Mouse (Mus musculus) gonadal fat pad, adult 2 months (tissue): Measurements from ENCODE around the gene Bcan. TPM values are rescaled to one million over a fixed set of nuclear protein-coding genes. Genes with fewer than 3 reads are reported as not detected.

Experiments used
- DNase-seq: peaks from one replicate; pipeline ENCODE4 v3.0.0-alpha.2; 2012; ENCODE audit warnings: low read depth
- polyA plus RNA-seq: library from polyadenylated mRNA; depleted of rRNA; stranded (reverse); fragments of >200 nt; gene quantifications from 2 replicates; pipeline ENCODE4 v1.2.3, GENCODE M21; 2012

Gene Bcan
- polyA plus RNA-seq, 1 experiment = 0.08 TPM

DNA sequence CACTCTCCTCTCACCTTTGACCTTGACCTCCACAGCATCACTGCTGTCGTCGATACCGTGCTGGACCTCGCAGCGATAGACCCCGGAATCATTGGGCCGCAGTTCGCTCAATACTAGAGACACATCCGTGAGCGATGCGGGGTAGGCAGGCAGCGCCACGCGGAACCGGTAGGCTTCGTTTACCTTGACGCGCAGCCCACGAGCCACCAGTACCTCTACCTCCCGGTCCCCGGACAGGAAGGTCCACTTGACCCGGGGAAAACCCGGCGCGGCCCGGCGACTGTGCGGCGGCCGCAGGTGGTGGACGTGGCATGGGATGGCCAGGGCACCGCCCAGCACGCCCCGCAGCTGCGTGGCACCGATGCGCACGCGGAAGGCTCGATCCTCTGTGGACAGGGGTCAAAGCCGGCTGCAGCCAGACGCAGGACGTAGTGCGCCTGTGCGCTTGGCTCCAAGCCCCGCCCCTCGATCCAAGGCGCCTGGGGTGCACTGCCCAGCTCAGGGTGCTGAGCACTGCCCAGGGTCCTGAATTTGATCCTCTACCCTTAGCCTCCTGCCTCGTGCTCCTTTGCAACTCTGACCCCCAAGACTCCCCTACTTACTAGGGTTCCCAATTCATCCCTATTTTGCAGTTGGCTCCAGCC lies 2.9 kb downstream of the Bcan start:
- no peak for DNase-seq

DNA sequence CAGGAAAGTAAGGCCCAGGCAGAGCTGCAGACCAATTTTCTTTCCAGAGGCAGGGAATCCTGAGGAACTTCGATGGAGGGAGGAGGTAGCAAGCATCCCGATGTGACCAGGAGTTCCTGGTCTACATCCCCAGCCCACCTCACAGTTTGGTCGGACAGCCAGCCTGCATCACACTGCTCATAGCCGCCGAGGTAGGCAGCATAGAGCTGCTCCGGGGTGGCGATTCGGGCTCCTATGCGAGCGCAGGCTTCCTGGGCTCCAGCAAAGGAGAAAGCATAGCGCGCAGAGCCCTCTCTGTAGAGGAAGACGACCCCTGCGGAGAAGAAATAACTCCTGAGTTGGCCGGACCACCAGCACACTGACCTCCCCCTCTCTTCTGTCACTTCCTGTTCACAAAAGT lies 3.6 kb downstream of the Bcan start:
- no peak for DNase-seq

DNA sequence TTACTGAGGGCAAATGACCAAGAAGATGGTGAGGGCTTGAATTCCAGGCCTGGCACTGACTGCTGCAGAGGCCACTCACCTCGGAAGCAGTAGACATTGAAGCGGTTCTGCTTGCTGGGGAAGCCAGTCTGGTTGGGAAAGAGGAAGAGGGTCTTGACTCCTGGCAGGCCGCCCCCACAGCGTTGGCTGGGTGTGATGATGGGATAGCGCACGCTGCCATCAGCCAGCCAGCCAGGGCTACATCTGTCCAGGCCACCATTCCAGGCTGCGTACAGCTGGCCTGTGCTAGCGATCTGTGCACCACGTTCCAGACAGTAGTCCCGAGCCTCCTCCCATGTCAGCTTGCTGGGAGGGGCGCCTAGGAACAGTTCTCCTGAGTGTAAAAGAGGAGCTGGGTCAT lies 4.7 kb downstream of the Bcan start:
- no peak for DNase-seq

DNA sequence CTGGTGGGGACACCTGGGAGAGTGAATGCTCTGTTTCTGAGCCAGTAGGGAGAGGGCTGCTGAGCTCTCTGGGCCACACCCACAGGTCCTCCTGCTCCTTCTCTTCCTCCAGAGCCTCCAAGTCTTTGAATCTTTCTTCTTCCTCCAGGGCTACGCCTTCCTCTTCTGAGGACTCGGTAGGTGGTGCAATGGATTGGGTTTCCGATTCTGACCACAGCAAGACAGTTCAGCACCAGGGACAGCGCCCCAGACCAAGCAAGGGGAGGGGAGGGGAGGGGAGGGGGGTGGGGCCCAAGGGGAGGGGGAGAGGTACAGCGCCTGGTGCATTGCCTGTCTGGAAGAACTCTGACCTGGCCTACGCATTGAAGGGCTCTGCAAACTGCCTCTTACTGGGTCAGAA lies 6.6 kb downstream of the Bcan start:
- no peak for DNase-seq

DNA sequence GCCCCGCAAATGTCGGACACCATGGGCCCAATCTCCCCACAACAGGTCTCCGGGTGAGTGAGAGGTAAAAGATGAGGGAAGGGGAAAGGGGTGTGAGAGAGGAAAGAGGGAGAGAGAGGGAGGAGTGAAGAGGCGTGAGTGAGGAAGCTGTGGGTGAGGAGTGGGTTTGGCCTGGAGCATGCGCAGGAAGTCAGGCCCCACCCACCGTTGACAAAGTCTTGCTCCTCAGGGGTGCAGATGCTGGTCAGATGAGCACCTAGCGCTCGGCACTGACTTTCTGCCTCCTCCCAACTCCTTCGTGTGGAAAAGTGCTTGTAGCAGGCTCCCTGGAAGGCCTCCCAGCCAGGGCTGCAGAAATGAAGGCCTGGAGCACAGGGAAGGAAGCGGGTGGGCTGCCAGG lies 10.1 kb downstream of the Bcan start:
- DNase-seq = no peak

DNA sequence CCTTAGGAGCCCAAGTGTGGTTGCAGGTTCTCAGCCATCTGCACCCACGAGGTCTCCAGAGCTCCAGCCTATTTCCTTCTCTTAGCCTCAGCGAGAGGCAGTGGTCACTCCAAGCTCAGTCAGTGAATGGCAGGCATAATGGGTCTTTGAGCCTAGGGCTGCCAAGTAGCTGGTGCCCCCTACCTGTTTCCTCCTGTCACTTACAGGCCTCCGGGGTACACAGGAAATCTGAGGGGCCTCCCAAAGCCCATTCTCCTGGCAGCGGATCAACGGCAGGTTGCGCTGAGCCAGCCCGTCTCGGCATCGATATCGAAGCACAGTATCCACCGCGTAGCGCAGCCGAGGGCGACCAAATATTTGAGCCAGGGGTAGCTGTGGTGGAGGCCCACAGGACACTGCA lies 12.0 kb downstream of the Bcan start:
- no peak for DNase-seq

DNA sequence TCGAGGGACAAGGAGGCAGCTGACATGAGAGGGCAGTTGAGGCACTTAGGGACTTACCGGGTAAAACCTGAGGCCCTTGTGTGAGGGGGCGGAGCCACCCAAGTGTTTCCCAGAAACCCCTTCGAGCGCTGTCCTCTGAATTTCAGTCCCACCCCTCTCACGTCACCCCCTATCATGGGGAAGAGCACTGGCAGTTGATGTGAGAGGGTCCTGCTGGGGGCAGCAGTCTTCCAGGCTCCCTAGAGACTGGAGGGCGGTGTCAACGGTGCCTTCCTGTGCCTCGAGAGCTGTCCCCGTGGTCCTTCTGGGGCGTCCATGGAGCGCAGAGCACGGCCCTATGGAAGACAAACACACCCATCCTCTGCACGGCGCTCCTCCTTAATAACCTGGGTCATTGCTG lies 12.4 kb downstream of the Bcan start:
- no peak for DNase-seq

DNA sequence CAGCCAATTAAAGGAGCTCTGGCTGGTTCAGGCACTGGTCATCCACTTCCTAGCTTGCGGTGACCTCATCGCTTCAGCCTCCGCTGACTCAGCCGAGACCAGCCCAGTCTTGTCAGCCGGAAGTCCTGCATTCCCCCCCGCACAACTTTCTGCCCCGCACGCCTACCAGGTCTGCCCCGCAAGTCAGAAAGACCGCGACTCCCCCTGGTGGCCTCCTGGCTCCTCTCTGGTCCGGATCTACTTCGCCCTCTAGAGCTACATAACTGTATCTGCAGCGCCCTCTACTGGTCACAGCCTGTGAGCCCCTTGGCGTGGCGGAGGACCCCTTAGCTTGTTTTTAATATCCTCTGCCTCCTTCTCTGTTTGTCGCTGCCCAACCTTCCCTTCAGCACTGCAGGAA lies 13.2 kb downstream of the Bcan start:
- DNase-seq = peak; percentile 30

DNA sequence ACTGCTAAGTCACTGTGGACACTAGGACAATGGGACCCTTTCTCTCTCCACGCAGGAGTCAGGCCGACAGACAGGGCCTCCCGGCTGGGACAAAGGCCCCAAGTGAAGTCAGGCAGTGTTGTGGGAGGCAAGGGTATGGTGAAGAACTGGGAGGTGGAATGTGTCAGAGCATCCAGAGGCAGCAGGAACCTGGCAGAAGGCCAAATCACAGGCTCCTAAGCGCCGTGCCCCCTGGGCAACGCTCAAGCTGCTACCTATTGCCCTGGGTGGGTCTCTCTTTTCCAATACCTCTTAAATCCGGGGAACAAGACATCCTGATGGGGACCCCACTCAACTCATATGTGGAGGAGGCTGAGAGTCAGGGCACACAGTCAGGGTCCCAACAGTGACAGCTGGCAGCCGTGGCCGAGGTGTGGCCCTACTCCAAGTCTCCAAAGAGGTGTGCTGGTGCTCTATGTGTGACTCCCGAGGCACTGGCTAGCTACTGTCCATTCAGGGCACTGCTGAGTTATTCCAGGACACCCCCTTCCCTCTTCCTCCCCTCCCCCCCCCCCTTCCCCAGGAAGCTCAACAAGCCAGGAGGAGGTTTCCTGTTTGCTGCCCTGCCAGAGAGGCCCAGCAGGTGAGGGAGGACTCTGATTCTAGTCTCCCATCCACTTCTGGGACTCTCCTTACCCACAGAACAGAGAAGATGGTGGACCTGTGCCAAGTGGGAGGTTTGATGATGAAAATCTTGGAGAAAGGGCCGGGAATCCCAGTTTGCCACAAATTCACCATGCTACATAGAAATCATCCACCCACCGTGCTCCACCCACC lies 14.3 kb downstream of the Bcan start:
- DNase-seq = no peak

DNA sequence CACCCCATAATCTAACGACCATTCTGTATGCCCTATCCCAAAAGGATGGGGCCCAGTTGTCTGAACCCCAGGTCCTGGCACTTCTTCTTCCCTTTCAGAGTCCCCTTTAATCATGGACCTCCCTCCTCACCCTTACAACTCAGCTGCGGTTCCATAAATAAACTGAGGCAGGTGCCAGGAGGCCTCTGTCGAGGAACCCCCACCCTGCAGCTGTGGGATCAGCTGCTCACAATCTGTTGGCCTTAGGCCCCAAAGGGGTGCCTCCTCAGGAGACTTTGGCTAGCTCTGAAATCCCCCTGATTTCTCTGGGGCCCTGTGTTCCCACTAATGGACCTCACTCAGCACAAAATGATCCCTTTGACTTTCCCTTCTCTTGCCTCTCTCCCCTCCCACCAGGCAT lies 15.9 kb downstream of the Bcan start:
- DNase-seq = no peak

DNA sequence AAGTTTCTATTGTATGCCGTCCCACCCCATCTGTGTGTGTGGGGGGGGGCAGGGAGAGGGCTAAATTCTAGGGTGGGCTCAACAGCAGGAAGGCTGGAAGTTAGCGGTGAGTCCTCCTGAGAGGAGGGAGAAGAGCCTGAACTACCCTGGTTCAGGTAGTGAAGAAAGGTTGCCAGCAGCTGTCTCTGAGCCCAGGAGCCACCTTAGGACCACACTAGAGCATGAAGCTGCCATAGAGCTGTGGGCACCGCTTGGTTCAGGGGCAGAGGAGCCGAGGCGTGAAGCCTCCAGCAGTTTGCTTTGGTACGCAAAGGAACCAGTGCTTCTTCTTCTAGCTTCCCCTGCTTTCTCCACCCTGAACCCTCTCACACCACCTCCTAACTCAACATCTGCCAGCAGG lies 16.4 kb downstream of the Bcan start:
- DNase-seq = no peak

DNA sequence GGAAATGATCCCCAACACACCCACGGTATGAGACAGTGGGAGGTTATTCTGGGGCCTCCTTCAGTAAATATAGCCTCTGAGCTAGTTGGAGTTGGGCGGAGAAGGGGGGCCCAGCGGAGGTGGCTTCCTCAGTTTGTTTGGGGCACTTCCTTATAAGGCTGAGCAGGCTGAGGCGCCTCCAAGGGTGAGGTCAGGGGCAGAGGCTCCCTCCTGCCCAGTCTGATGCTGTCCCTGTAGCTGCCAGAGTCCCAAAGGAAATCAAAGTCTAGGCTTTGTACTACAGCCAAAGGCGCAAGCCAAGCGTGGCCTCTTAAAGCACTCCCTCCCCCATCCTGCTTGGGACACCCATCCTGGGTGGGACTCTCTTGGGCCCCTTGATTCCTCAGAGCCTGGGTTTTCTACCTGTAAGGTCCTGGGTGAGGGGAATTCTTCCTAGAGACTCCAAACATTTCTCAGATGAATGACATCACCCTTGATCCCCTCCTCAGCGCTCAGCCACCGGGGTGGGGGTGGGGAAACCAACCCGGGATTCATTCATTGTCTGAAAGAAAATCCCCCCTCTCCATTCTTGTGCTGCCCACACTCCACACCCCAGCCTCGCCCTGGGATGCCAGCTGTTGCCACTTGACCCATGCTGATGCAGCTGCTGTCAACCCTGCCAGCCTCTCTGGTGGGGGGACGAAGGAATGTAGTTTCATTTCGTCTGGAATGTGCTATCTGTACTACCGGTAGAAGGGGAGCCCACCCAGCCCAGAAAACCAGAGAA lies 17.0 kb downstream of the Bcan start:
- no peak for DNase-seq

DNA sequence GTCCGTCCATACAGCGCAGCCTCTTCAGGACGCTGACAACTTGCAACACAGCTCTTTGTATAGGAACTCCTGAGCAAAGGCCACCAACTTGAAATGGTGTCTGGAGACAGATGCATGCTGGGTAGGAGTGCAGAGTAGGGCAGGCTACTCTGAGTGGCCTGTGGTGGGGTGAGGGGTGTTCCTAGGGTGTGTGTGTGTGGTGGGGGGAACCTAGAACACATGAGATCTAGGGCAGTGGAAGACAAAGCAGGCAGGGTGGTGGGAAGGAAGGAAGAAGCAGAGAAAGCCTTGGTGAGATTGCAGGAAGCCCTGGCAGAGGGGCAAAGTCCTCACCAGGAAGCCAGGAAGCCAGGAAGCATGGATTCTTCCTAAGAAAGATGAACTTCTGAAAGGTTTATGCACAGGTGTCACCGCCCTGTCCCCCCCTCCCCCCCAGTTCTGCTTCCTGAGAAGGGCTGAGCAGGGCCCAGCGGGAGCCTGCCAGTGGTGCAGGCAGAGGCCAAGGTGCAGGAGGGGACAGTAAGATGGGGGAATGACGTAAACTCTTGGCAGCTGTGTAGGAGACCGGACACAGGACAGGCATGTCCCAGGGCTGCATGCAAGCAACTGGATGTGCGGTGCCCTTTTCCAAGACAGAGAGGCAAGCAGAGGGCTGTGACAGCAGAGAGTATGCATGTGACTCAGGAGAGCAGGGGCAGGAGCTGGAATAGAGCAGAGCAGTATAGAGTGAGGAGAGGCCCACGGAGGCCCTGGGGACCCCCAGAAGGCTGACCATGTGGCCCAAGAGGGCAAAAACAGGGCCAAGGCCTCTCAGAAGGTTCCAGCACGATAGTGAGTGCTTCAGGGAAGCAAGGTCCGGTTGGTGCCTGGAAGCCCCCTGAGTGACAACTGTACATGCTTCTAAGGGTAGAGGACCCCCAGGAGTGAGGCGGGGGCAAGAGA lies 17.9 kb downstream of the Bcan start:
- no peak for DNase-seq

DNA sequence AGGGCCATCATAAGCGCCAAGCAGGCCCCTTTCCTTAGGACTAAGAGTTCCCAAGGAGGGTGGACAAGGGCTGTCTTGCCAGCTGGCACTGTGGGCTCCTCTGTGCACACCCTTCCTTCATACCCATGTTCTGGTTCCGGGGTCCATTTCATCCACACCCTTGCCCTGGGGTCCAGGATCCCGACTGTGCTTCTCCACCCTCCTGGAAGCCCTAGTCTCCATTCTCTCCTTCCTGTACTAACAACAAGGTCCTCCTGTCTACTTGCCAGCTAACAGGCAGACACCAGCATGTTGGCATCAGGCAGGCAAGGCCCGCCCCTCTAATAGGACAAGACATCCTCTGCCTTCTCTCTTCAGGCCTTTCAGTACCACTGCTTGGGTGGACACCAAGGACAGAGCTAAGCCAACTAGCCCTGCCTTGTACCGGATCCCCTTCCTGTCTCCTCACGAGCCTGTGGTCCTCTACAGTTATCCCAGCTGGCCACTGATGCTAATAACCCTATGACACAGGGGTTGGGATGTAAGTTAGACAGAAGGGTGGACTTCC lies 18.7 kb downstream of the Bcan start:
- DNase-seq = no peak

DNA sequence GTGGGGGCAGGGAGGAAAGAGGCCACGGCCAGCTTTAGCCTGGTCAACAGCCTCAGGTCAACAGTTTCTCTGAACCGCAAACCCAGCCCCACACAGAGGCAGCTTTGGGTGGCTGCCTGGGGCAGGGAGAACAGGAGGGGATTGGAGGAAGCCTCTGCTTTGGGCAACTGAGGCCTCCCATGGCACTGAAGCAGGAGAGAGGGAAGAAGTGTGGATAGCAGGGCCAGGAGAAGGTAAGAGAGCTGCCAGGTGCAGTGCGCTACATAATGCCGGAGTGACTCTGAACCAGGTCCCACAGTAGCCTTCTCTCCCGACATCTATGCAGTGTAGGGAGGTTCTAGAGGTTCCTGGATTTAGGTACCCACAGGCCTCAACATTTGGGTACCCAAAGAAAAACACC lies 19.3 kb downstream of the Bcan start:
- DNase-seq = no peak

DNA sequence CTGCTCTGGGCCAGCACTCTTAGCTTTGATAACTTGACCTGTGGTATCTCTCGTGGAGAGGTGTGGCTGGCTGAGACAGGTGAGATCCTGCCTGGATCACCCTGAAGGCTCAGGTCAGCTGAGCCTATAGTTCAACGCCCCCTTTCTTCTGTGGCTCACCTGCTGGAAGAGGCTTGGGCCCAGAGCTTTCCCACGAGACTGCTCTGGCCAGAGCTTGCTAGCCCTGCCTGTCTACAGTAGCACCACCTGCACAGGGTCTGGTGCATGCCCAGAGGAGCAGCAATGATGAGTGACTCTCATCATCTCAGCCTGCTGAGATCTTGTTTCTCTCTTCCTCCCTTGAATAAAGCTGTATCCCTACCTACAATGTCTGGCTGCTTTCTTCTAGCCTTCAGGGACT lies 19.9 kb downstream of the Bcan start:
- no peak for DNase-seq

DNA sequence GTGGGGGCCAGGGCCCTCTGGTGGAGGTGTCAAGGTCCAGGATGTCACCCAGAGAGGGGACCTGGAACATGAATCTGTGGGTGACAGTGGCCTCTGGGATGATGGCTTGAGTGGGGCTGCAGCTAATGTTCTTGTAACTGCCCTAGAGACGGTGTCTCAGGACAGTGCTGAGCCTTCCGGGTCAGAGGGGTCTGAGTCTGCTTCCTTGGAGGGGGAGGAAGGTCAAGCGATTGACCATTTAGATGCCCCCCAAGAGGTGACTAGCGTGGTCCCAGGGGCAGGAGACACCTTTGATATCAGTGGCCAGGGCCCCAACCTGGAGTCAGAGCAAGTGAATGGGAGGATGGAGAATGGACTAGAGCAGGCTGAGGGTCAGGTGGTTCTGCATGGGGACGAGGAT lies 20.5 kb downstream of the Bcan start:
- DNase-seq = no peak

DNA sequence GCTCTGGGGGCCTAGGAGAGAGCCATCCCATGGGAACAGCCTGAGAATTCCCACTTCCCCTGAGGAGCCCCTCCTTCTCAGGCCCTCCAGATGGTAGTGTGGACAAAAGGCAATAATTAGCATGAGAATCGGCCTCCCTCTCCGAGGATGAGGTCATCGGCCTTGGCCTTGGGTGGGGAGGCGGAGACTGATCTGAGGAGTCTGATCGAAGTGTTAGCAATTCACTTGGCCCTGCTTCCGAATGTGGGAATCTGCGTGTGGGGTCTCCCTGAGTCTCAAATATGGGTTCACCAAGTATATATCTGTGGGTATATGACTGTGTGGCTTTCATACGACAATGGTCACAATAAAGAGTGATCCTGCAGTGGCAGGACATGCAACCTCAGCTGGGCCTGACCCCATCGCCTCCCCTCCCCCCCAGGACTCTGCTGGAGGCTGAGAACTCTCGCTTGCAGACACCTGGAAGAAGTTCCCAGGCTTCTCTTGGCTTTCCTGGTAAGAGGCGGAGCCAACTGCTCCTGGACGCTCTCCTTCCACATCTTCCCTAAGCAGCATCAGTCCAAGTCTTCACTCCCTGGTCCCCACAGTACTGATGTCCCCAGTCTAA lies 25.5 kb downstream of the Bcan start:
- DNase-seq = no peak

DNA sequence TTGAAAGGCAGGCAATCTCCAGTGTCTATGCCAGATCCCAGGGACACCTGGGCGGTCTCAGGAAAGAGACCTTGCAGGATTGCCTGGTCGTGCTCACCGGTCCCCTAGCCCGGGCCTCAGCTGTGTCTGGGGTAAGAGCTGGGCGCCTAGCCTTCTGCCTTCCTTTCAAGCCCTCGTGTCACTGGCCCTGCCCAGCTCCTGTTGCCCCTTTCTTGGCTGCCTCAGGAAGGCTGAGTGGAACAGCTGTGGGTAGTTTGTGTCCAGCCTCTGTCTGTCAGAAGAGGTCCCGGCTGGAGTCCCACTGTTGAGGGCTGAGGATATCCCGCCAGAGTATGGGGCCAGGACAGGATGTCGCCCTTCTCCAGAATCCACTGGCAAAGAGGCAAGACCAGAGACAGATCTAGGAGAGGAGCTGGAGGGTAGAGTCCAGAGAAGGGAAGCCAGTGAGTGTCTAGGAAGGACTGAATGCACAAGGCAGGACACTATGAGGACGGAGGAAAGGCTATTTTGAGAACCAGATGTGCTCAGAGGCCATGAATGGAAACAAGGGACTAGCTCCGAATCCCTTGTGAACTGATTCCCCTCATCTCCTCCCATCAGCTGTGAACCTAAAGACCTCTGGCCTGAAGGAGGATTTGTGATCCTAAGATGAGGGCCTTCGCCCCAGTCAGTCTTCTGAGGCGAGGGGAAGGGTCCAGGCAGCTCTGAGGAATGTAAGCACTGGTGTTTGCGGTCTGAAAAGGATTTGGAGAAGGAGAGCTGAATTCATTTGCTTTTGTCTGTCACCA lies 26.2 kb downstream of the Bcan start:
- no peak for DNase-seq

DNA sequence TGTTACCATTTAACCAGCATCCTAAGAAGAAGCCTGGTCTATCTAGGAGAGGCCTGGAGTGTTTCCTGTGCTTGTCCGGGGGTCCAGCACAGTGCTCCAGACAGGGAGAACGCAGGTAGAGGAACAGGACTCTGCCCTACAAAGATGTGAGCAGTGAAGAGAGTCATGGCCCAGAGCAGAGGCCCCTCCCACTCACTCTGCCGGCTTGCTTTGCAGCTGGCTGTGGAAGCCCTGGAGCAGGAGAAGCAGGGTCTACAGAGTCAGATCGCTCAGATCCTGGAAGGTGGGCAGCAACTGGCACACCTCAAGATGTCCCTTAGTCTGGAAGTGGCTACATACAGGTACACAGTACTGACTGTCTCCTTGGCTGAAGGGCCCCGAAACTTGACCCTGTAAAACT lies 27.3 kb downstream of the Bcan start:
- no peak for DNase-seq
